Mouse (Mus musculus) frontal cortex, postnatal 25 days (tissue): ENCODE data around the gene Zfp536.

ENCODE experiments used
- DNase-seq, 2 experiments: peaks; one replicate each; pipeline ENCODE4 v3.0.0; 2022; ENCODE audit warnings: low spot score in 2 of 2

The Zfp536 gene

DNA sequence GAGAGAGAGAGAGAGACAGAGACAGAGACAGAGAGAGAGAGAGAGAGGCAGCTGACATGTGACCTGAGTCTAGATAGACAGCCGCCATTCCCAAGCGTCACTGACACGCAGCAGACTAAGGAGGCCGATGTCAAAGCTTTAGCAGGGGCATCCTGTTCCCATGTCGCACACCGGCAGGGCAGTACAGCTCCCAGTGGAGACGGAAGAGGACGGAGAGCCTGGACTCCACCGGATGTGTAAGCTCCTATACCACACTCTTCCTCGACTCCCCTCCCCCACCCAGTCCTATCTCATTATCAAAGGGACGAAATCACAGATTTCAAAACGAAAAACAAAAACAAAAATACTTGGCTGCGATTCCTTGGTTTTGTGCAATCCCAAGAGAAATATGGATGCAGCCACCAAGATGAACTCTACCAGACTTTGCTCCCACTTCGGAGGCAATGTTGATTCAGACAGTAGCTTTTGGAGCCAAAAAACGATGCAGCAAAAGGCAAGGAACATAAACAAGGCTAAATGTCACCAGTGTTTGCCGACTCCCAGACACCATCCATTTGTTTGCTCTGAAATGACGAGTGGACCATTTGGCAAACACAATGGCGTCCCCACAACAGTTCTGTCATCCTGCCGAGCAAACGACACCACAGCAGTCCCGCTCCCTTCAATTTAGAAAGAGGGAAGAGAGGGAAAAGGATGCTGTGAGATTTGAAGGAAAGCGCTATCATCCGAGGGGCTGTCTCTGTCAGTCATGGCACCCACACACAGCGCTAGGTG, 299.9 kb downstream of the Zfp536 start:
- DNase-seq: no peak

DNA sequence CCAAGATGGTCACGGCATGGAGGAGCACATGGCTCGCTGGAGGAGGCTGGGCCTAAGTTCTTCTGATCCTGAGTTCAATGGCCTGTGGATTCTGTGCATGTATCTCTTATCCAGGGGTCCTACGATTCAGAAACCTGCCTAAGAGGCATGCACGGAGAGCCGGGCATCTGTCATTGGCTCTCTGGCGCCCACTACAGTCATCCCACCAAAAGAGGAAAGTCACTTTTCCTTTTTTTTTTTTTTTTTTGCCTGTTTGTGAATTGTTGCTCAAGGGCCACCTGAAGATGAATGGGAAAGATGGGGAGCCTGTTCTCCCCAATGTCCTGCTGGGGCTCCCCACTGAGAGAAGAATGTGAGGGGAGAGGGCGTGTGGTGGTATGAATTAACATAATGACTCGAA, 301.7 kb downstream of the Zfp536 start:
- DNase-seq: no peak

DNA sequence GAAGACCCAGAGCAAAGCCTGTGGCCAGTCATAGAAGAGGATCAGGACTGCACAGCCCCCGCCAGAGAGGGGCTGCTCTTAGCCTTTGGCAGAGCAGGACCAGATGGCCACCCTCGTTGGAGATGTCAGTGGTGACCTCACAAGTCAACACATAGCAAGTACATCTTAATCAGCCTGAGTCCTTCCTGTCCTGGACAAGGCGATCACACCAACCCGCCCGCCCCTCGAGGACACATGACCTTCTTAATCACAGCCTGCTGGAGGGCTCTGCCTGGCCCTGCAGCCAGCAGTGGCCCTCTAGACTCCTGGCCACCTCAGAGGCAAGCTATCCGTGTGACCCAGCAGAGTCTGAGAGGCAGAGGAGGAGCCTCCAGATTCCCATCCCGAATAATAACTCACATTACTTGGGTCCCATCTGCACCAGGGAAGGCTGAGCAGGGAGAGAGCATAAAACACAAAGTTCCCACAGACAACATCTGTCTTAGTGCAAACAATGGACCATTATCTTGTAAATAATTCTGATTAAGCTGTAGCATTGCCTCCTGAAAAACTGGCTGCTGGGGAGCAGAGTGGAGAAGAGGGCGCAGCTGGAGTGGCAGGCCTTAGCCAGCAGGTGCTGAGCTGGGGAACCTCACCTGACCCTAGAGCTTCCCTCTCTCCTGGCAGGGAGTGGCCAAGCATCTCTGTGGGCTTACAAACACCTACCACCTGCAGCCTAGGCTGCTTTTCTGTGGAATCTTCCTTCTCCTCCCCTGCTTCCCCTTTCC, 306.8 kb downstream of the Zfp536 start:
- no peak for DNase-seq

DNA sequence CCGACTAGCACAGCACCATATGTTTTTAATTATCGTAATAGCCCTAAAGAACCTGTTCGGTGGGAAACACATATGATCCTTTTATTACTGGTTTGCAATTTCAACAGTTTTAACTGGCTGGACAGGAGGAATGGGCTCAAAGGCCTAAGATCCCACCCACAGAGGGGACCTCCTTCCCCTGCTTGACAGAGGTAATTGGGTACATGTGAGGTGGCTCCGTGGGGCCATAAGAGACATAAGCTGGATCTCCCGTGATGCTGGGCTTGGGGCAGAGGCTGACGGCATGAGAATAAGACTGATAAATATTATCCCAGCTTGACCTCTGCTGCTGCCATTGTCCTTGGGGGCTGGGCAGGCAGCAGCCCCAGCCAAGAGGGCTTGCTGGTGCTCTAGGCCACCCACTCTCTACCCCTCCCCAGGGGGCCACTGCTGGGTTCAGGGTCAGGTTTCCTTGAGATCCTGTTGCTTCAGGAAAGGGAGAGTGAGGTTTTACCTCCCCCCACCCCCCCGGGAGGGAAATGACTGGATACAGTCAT, 309.2 kb downstream of the Zfp536 start:
- DNase-seq: no peak

DNA sequence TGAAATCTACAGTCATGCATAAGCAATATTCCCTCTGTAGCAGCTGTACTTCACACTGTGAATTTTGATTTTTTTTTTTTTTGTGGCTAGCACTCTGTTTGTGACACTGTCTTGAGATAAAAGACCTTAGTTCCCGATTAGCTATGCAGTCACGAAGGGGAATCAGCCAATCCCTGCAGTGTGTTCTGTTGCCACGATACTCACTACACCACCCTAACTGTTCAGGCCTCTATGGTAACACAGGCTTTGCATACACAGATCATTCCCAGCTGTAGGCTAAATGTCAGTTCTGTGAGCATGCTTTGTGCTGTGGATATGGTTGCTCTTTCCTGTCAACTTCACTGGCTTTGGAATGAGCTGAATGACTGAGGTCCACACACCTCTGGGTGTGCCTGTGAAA, 325.9 kb downstream of the Zfp536 start:
- DNase-seq: no peak

DNA sequence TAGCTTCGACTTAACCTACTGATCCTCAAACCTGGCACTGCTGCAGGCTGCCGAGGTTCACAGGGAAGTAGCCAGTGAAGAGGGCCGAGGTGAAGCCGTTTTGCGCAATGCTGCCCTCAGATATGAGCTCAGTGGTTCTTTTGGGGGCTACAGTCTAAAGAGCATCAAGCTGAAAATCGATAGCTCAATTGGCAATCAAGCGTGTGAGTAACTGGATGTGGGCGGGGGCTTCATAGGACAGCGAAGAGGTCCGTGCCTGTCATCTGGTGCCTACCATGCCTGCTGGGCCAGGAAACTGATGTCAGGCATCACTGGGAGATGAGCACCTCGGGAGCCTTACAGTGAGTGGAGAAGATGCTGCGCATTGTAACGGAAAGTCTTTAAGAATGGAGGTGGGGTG, 333.5 kb downstream of the Zfp536 start:
- DNase-seq: no peak

DNA sequence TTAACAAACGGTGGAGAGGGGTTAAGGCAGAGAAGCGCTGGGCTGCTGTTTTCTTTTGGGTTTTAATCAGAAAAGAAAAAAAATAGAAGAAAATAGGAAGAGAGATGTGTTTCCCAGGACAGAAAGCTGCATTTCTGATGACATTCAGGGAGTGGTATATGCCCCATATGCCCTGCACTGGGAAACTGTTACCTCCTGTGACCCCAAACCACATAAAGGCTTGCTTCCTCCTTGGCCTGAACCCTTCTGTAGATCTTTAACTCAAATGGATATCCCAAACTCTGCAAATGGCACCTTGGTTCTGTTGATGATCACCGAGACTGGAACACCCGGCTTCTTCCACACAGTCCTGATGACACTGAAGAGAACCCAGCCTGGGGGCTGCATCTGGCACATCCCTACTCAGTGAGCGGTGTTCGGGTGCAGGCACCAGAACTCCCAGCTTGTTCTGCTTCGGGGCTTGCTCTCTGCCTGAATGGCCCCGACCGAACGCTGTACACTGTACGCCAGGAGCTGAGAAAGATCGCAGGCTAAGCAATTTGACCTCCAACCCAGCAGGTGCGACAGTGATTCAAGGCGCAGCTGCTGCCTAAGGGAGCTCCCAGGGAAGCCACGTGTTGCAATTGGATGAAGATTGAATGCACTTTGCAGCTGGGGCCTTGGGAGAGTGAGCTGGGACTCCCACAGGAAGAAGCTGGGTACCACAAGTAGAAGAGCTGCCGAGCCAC, 334.2 kb downstream of the Zfp536 start:
- no peak for DNase-seq

DNA sequence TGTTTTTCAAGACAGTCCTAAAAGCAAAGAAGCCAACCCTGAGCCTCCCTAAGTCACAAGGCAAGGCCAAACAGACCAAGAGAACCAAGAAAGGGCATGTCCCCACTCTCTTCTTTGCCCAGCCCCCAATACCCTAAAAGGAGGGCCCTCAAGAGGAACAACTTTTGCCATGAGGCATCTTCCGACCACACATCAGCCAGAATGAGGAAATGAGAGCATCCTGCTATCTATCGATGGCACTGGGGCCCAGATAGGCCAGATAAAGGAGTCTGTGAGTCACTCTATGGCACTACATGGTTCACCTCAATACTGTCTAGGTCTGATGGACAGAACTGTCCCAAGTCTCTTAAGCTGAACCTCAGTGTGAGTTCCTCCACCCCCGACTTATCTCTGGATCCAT, 335.6 kb downstream of the Zfp536 start:
- no peak for DNase-seq

DNA sequence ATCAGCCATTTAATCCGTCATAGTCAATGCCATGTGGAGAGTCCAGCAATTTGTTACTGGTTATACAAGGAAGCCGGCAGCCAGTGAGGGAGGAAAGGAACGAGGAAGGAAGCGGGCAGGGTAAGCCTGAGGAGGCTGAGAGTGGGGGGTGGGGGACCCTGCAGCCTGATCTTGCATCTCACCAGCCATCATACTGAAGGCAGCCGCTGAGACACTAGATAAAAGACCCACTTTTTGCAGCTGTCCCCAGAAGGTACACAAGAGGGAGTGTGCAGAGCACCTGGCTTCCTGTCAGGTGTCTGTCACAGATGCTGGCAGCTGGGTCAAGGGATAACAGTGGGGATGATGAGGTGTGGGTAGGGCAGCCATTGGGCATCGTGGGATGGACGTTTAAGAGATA, 340.3 kb downstream of the Zfp536 start:
- DNase-seq: no peak

DNA sequence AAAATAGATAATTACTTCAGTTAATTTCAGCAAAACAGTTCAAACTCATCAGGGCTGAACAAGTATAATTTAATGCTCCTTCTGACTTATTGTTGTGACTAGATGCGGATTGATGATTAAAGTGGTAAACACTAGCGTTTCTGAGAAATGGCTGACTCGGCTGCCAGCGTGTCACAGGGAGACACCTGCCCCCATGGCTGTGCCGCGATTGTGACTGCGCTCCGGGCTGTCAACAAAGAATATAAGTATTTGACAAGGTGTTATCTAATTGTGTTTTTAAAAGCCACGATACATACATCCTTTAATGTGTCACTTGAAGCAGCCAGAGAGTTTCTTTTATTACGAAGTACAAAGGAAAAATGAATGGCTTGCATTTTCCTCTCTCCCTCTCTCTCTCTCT, 342.0 kb downstream of the Zfp536 start:
- no peak for DNase-seq

DNA sequence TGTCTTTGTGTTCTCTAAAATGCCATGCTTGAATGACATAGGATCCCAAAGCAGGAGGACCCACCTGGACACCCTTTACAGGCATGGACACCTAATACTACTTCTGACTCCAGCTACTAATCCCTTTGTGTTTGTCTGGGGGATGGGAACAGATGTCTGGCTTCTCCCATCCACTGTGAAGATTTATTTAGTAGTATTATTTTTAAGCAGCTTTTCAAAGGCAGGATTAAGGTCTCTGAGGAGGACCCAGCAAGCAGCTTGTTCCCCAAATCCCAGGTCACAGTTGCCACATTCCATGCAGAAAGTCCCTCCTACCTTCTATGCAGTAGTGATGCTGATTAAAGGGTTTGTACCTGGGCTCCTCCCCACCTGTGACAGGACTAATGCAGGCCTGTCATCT, 347.4 kb downstream of the Zfp536 start:
- DNase-seq: no peak

DNA sequence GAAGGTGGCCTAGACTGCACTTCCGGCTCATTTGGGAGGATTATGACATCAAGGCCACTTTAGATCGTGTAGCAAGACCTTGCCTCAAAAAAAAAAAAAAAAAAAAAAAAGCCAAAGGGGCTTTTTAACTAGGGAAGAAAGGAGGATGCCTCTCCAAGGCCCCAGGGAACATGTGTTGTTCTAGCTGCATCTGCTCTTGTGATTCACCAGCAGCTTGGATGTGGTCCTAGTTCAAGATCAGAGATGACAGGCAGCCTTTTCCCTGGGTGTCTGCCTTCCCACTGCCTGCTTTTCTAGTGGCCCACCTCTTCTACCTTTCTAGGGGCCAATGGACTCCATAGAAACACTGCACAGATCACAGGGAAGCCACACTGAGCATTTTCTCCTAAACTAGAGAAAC, 350.5 kb downstream of the Zfp536 start:
- DNase-seq: no peak
